8 mouse cellular contexts compared by ENCODE assay signal in genomic region chrX:72908404-72908741, GRCm38 (mm10). TPM values are rescaled to one million over a fixed set of nuclear protein-coding genes. Genes with fewer than 3 reads are reported as not detected.
DNase-seq lines count a peak whose midpoint lies in the region; ATAC-seq lines count a peak whose summit lies in the region.

No protein-coding gene starts in this region.

- WGBS in forebrain, embryonic 10.5 days = 19% methylated on average over 2 of the region's 2 CpGs
- 16% methylated on average over 2 of the region's 2 CpGs for WGBS in kidney, embryonic 16.5 days
- WGBS in midbrain, embryonic 15.5 days = 8% methylated on average over 2 of the region's 2 CpGs

- no peak overlapping the region for H3K4me2 ChIP-seq in kidney, embryonic 16.5 days (replicated peaks; ENCODE audit: low read depth, low read length)
- H3K4me2 ChIP-seq in midbrain, embryonic 15.5 days = no peak overlapping the region

- no peaks in the 10 kb centered on the region for H3K4me1 ChIP-seq in forebrain, embryonic 10.5 days
- no peaks in the 10 kb centered on the region for H3K4me1 ChIP-seq in kidney, embryonic 16.5 days (ENCODE audit: insufficient read depth, low read length)
- no peaks in the 10 kb centered on the region for H3K4me1 ChIP-seq in midbrain, embryonic 15.5 days

- H3K36me3 ChIP-seq in forebrain, embryonic 10.5 days (replicated peaks) = no peaks in the 10 kb centered on the region
- no peaks in the 10 kb centered on the region for H3K36me3 ChIP-seq in kidney, embryonic 16.5 days (ENCODE audit: insufficient read depth, low read length)
- no peaks in the 10 kb centered on the region for H3K36me3 ChIP-seq in midbrain, embryonic 15.5 days (replicated peaks)

- no peaks in the 10 kb centered on the region for H3K9me3 ChIP-seq in forebrain, embryonic 10.5 days
- H3K9me3 ChIP-seq in kidney, embryonic 16.5 days (ENCODE audit: low read length) = no peaks in the 10 kb centered on the region
- H3K9me3 ChIP-seq in midbrain, embryonic 15.5 days = no peaks in the 10 kb centered on the region

- no peak overlapping the region for H3K4me3 ChIP-seq in forebrain, embryonic 10.5 days
- H3K4me3 ChIP-seq in kidney, embryonic 16.5 days (ENCODE audit: low read length) = no peak overlapping the region
- no peak overlapping the region for H3K4me3 ChIP-seq in midbrain, embryonic 15.5 days

- no peaks in the 10 kb centered on the region for H3K27me3 ChIP-seq in forebrain, embryonic 10.5 days (ENCODE audit: poor library complexity, severe bottlenecking)
- no peaks in the 10 kb centered on the region for H3K27me3 ChIP-seq in kidney, embryonic 16.5 days (ENCODE audit: insufficient read depth, low read length)
- no peaks in the 10 kb centered on the region for H3K27me3 ChIP-seq in midbrain, embryonic 15.5 days (replicated peaks)

- DNase-seq in kidney, adult 11 months = peak; percentile 36
- DNase-seq in kidney, adult 18-20 months = no peak
- DNase-seq in Muller cell, postnatal 12 days (ENCODE audit: inconsistent ontology term) = peak; percentile 26
- DNase-seq in forebrain, embryonic 10.5 days (ENCODE audit: extremely low spot score, low spot score) = peak; percentile 16
- no peak for DNase-seq in ovary, adult 18-20 months (ENCODE audit: low spot score)

- ATAC-seq in kidney, embryonic 16.5 days (ENCODE audit: low FRiP score, low TSS enrichment) = peak; percentile 65; the same call in 1 of the 2 replicates
- peak; percentile 87 for ATAC-seq in midbrain, embryonic 15.5 days (replicated peaks)
- ATAC-seq in monocyte, adult 5-6 weeks (replicated peaks; ENCODE audit: insufficient number of reproducible peaks, low FRiP score, low TSS enrichment, poor library complexity, severe bottlenecking) = no peak

- no peak overlapping the region for H3K9ac ChIP-seq in kidney, embryonic 16.5 days (replicated peaks; ENCODE audit: low read length)
- H3K9ac ChIP-seq in midbrain, embryonic 15.5 days = no peak overlapping the region

- no peak overlapping the region for H3K27ac ChIP-seq in forebrain, embryonic 10.5 days
- H3K27ac ChIP-seq in kidney, embryonic 16.5 days (ENCODE audit: low read length) = no peak overlapping the region
- no peak overlapping the region for H3K27ac ChIP-seq in midbrain, embryonic 15.5 days

RNA-seq across cellular contexts. Expression of gene Cetn2, which starts 9.8 kb away (rescaled TPM):
- polyA plus RNA-seq in forebrain, embryonic 10.5 days (2016; fragmentation: Nextera tagmentation; extraction: Ambion mirVana) = 97.2 and 98.9 TPM in 2 replicates
- 84.4 and 85.0 TPM in 2 replicates for polyA plus RNA-seq in kidney, embryonic 16.5 days (2015; fragmentation: Nextera tagmentation; extraction: Ambion mirVana)
- 63.2 and 63.5 TPM in 2 replicates for polyA plus RNA-seq in midbrain, embryonic 15.5 days (2015; fragmentation: Nextera tagmentation; extraction: Ambion mirVana)
- 80.1 to 104 TPM (median 92.7 TPM) in 3 replicates for total RNA-seq in monocyte, adult 5-6 weeks (2017)

RNA-seq across cellular contexts. Expression of gene Nsdhl, which starts 10.0 kb away (rescaled TPM):
- 39.3 and 40.2 TPM in 2 replicates for polyA plus RNA-seq in forebrain, embryonic 10.5 days (2016; fragmentation: Nextera tagmentation; extraction: Ambion mirVana)
- 28.2 and 30.4 TPM in 2 replicates for polyA plus RNA-seq in kidney, embryonic 16.5 days (2015; fragmentation: Nextera tagmentation; extraction: Ambion mirVana)
- polyA plus RNA-seq in midbrain, embryonic 15.5 days (2015; fragmentation: Nextera tagmentation; extraction: Ambion mirVana) = 46.9 and 50.2 TPM in 2 replicates
- 9.2 to 12.5 TPM (median 10.4 TPM) in 3 replicates for total RNA-seq in monocyte, adult 5-6 weeks (2017)

Comparison
In these comparisons a context has a peak if more than half of its experiments do, and no peak if none do; other contexts are left out.
1. DNase-seq: peak in kidney, adult 11 months (single experiment), Muller cell, postnatal 12 days (single experiment) and forebrain, embryonic 10.5 days (single experiment); none in kidney, adult 18-20 months (single experiment) and ovary, adult 18-20 months (single experiment).